31 mouse cellular contexts compared by ENCODE assay signal in the genomic region with DNA sequence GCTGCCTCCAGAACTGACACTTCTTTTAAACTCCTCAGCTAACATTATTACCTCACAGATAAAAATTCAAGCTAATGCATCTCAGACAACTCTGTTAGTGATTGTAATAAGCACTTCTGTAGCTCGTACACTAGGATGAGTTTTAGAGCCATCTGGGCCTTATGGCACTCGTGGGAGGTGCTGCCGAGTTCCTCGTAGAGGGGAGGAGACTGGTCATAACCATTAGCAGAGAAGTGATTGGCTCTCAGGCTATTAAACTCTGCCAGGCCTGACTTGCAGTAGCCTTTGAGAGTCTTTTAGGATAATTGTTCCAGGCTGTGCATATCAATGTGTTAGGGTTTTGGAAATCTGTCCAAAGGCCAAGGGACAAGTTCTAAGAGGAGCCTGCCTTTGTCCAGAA. TPM values are rescaled to one million over a fixed set of nuclear protein-coding genes. Genes with fewer than 3 reads are reported as not detected.
A peak's percentile ranks its signal among the peaks of the same experiment; 100 is the strongest.
DNase-seq lines count a peak whose midpoint lies in the region; ATAC-seq and TF ChIP-seq lines count a peak whose summit lies in the region.
"Had no signal": no experiment of that assay in that cellular context is flagged by ENCODE, and none has a peak within 500 bp of the region (broad histone marks: within the 10 kb centered on the region; RNA-seq: fewer than 3 reads in every experiment).

No protein-coding gene starts in this region.

- H3K4me3 ChIP-seq in left cerebral cortex, adult 2 months: no peak overlapping the region
- H3K4me3 ChIP-seq in embryonic facial prominence, embryonic 11.5 days (ENCODE audit: low read depth, low read length): no peak overlapping the region
- no peak overlapping the region for H3K4me3 ChIP-seq in neural tube, embryonic 15.5 days (replicated peaks)
- H3K4me3 ChIP-seq: forebrain, embryonic 13.5 days; gastrocnemius, adult 2 months; hindbrain, embryonic 12.5 days; midbrain, embryonic 10.5 days; midbrain, embryonic 15.5 days; stomach, embryonic 15.5 days had no signal

- H3K9me3 ChIP-seq in embryonic facial prominence, embryonic 11.5 days (replicated peaks; ENCODE audit: control insufficient read depth, low read length): no peaks in the 10 kb centered on the region
- no peaks in the 10 kb centered on the region for H3K9me3 ChIP-seq in neural tube, embryonic 15.5 days (replicated peaks)
- H3K9me3 ChIP-seq: forebrain, embryonic 13.5 days; hindbrain, embryonic 12.5 days; midbrain, embryonic 10.5 days; midbrain, embryonic 15.5 days; stomach, embryonic 15.5 days had no signal

- H3K4me1 ChIP-seq in embryonic facial prominence, embryonic 11.5 days (ENCODE audit: control insufficient read depth, insufficient read depth, low read length): no peaks in the 10 kb centered on the region
- peaks cover 10% of the 10 kb centered on the region for H3K4me1 ChIP-seq in neural tube, embryonic 15.5 days
- H3K4me1 ChIP-seq: forebrain, embryonic 13.5 days; hindbrain, embryonic 12.5 days; midbrain, embryonic 10.5 days; midbrain, embryonic 15.5 days; stomach, embryonic 15.5 days had no signal

- TF ChIP-seq CTCF in left cerebral cortex, adult 2 months (IDR thresholded peaks at IDR 0.05): no peak

- no peak overlapping the region for H3K4me2 ChIP-seq in embryonic facial prominence, embryonic 11.5 days (ENCODE audit: low read depth, low read length)
- no peak overlapping the region for H3K4me2 ChIP-seq in neural tube, embryonic 15.5 days
- H3K4me2 ChIP-seq: forebrain, embryonic 13.5 days; heart, embryonic 11.5 days; hindbrain, embryonic 12.5 days; midbrain, embryonic 15.5 days; stomach, embryonic 15.5 days had no signal

- ATAC-seq in embryonic facial prominence, embryonic 11.5 days (replicated peaks; ENCODE audit: insufficient number of reproducible peaks, low FRiP score, low TSS enrichment, low read depth): no peak
- peak; percentile 67; the same call in 1 of the 2 replicates for ATAC-seq in neural tube, embryonic 15.5 days (ENCODE audit: low FRiP score)
- ATAC-seq: forebrain, embryonic 13.5 days; hindbrain, postnatal 0 days; intestine, embryonic 16.5 days; midbrain, embryonic 15.5 days had no signal

- DNase-seq in embryo, embryonic 10 days (ENCODE audit: low spot score): peak; percentile 10
- no peak for DNase-seq in embryo, embryonic 11 days
- no peak for DNase-seq in left cerebral cortex, adult 2 months (ENCODE audit: extremely low spot score in 1 of 2, low spot score in 2 of 2)
- no peak for DNase-seq in left cerebral cortex, postnatal 14 days (ENCODE audit: low spot score in 2 of 2)
- DNase-seq in embryonic facial prominence, embryonic 11.5 days (ENCODE audit: low spot score): peak; percentile 5
- no peak for DNase-seq in yolk sac, embryonic 10.5 days (ENCODE audit: low spot score)
- DNase-seq: adrenal gland, postnatal 10 days; cerebellum, adult 11-12 months; cerebellum, adult 9-11 months; gastrocnemius, adult 2 months; gastrocnemius, postnatal 36 days; heart, adult 18-20 months; heart, postnatal 36 days; kidney, adult 8-10 months; liver; lung, adult 2 months; lung, postnatal 10 days; right cerebral cortex, postnatal 25 days had no signal

- intact Hi-C loops in left cerebral cortex, adult 2 months (cut with DNase I): loop anchor here (2.0 to 10.0 kb wide), 2 partner anchors 54 to 1102 kb away; no protein-coding TSS in a partner anchor
- intact Hi-C loops in left cerebral cortex, postnatal 14 days (cut with DNase I): no loop called here

- peak overlapping the region; percentile 63 for H3K27ac ChIP-seq in left cerebral cortex, adult 2 months
- H3K27ac ChIP-seq in embryonic facial prominence, embryonic 11.5 days (replicated peaks; ENCODE audit: low read depth, low read length): no peak overlapping the region
- H3K27ac ChIP-seq in neural tube, embryonic 15.5 days (replicated peaks): no peak overlapping the region
- H3K27ac ChIP-seq: forebrain, embryonic 13.5 days; gastrocnemius, adult 2 months; hindbrain, embryonic 12.5 days; hindbrain, postnatal 0 days; kidney, postnatal 0 days; liver, embryonic 14.5 days; midbrain, embryonic 10.5 days; midbrain, embryonic 15.5 days; stomach, embryonic 15.5 days had no signal

- H3K36me3 ChIP-seq in embryonic facial prominence, embryonic 11.5 days (replicated peaks; ENCODE audit: control insufficient read depth, insufficient read depth, low read depth, low read length): no peaks in the 10 kb centered on the region
- H3K36me3 ChIP-seq in neural tube, embryonic 15.5 days: no peaks in the 10 kb centered on the region
- H3K36me3 ChIP-seq: hindbrain, embryonic 12.5 days; midbrain, embryonic 15.5 days; stomach, embryonic 15.5 days had no signal

- no peaks in the 10 kb centered on the region for H3K27me3 ChIP-seq in embryonic facial prominence, embryonic 11.5 days (ENCODE audit: control insufficient read depth, insufficient read depth, low read length)
- H3K27me3 ChIP-seq in neural tube, embryonic 15.5 days (replicated peaks): no peaks in the 10 kb centered on the region
- H3K27me3 ChIP-seq: CH12.LX; forebrain, embryonic 13.5 days; hindbrain, embryonic 12.5 days; midbrain, embryonic 15.5 days; stomach, embryonic 15.5 days had no signal

- no peak overlapping the region for H3K9ac ChIP-seq in embryonic facial prominence, embryonic 11.5 days (replicated peaks; ENCODE audit: low read length)
- H3K9ac ChIP-seq in neural tube, embryonic 15.5 days (replicated peaks): no peak overlapping the region
- H3K9ac ChIP-seq: forebrain, embryonic 13.5 days; hindbrain, embryonic 12.5 days; liver, embryonic 14.5 days; midbrain, embryonic 15.5 days; stomach, embryonic 15.5 days had no signal

- 48% methylated on average over 4 of the region's 4 CpGs for WGBS in embryonic facial prominence, embryonic 11.5 days
- 24% methylated on average over 4 of the region's 4 CpGs for WGBS in neural tube, embryonic 15.5 days

RNA-seq across cellular contexts. Expression of a gene that starts 55.6 kb away (rescaled TPM):
- total RNA-seq in left cerebral cortex, adult 2 months (2021): 10 to 100 TPM; 81.5 to 87.0 TPM
- 10 to 100 TPM; 57.5 to 64.6 TPM for total RNA-seq in left cerebral cortex, postnatal 14 days (2021)
- 2.1 and 2.2 TPM in 2 replicates for polyA plus RNA-seq in embryonic facial prominence, embryonic 11.5 days (2014; fragmentation: Nextera tagmentation; extraction: Ambion mirVana)
- polyA plus RNA-seq in neural tube, embryonic 15.5 days (2015; fragmentation: Nextera tagmentation; extraction: Ambion mirVana): 8.3 and 8.5 TPM in 2 replicates
- polyA plus RNA-seq: C2C12 had no signal

Comparison
In these comparisons a context has a peak if more than half of its experiments do, and no peak if none do; other contexts are left out.
1. DNase-seq: peak in embryo, embryonic 10 days (single experiment) and embryonic facial prominence, embryonic 11.5 days (single experiment); none in embryo, embryonic 11 days (single experiment), left cerebral cortex, adult 2 months (0 of 2), left cerebral cortex, postnatal 14 days (0 of 2) and yolk sac, embryonic 10.5 days (single experiment).